In the genomic region with DNA sequence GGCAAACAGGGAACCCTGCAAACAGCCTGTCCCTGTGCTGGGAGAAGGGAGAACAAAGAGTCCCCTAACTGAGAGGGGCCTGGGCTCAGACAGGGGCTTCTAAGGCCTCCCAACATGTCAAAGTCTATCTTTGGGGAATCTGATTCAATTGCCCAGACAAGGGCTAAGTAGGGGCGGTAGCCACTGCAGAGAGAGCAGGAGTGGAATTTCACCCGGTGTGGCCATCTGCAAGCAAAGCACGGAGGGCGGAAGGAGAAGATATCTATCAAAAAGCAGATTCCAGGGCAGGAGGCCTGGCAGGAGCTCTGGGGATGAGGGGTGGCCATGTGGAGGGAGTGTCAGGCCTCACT, we compare ENCODE assay signal across 9 mouse cellular contexts. TPM values are rescaled to one million over a fixed set of nuclear protein-coding genes. Genes with fewer than 3 reads are reported as not detected.
DNase-seq lines count a peak whose midpoint lies in the region; ATAC-seq and TF ChIP-seq lines count a peak whose summit lies in the region.
"Had no signal": no experiment of that assay in that cellular context is flagged by ENCODE, and none has a peak within 500 bp of the region (broad histone marks: within the 10 kb centered on the region; RNA-seq: fewer than 3 reads in every experiment).

No protein-coding gene starts in this region.

- no peaks in the 10 kb centered on the region for H3K36me3 ChIP-seq in hindbrain, postnatal 0 days (ENCODE audit: insufficient read depth, low read length)
- no peaks in the 10 kb centered on the region for H3K36me3 ChIP-seq in midbrain, embryonic 10.5 days

- no peak overlapping the region for H3K4me3 ChIP-seq in cortical plate, adult 2 months (ENCODE audit: insufficient read depth, low read length)
- no peak overlapping the region for H3K4me3 ChIP-seq in hindbrain, postnatal 0 days (ENCODE audit: low read length)
- no peak overlapping the region for H3K4me3 ChIP-seq in midbrain, embryonic 10.5 days

- no peaks in the 10 kb centered on the region for H3K27me3 ChIP-seq in hindbrain, postnatal 0 days (ENCODE audit: insufficient read depth, low read length)
- no peaks in the 10 kb centered on the region for H3K27me3 ChIP-seq in midbrain, embryonic 10.5 days (ENCODE audit: low read depth, poor library complexity, severe bottlenecking)

- 37% methylated on average over 4 of the region's 4 CpGs for WGBS in hindbrain, postnatal 0 days
- WGBS in midbrain, embryonic 10.5 days, result 63% methylated on average over 4 of the region's 4 CpGs

- no peak overlapping the region for H3K9ac ChIP-seq in hindbrain, postnatal 0 days (replicated peaks; ENCODE audit: low read length)

- peak; percentile 36 to 48 for DNase-seq in adrenal gland, postnatal 36 days
- DNase-seq in adrenal gland, adult 8-10 months, result no peak
- DNase-seq in hindbrain, postnatal 0 days (ENCODE audit: low spot score), result no peak
- peak; percentile 31 for DNase-seq in midbrain, embryonic 10.5 days (ENCODE audit: low spot score)
- no peak for DNase-seq in frontal cortex, adult 2 months (ENCODE audit: extremely low spot score in 1 of 2, low spot score in 1 of 2)
- no peak for DNase-seq in cerebellum, adult 8-10 months

- H3K27ac ChIP-seq in cortical plate, adult 2 months (ENCODE audit: insufficient read depth, low read length), result peak overlapping the region; percentile 42; the same call in 1 of the 2 replicates
- H3K27ac ChIP-seq in hindbrain, postnatal 0 days, result peak overlapping the region; percentile 52; the same call in 1 of the 2 replicates
- peak overlapping the region; percentile 81 for H3K27ac ChIP-seq in midbrain, embryonic 10.5 days (replicated peaks)

- no peaks in the 10 kb centered on the region for H3K9me3 ChIP-seq in hindbrain, postnatal 0 days (ENCODE audit: low read length)
- peaks cover 4% of the 10 kb centered on the region; the same call in 1 of the 2 replicates for H3K9me3 ChIP-seq in midbrain, embryonic 10.5 days (replicated peaks)

- peak; percentile 38; the same call in 1 of the 2 replicates for ATAC-seq in hindbrain, postnatal 0 days
- no peak for ATAC-seq in inflammation-experienced regulatory T-cells, adult 6 months

- no peaks in the 10 kb centered on the region for H3K4me1 ChIP-seq in cortical plate, adult 2 months (ENCODE audit: control insufficient read depth, insufficient read depth, low read length)
- no peaks in the 10 kb centered on the region for H3K4me1 ChIP-seq in hindbrain, postnatal 0 days (ENCODE audit: insufficient read depth, low read length)
- peaks cover 9% of the 10 kb centered on the region for H3K4me1 ChIP-seq in midbrain, embryonic 10.5 days

- TF ChIP-seq POLR2A in cortical plate, adult 2 months (IDR thresholded peaks at IDR 0.05; ENCODE audit: extremely low read depth, insufficient read depth, low read length), result no peak

- no peak overlapping the region for H3K4me2 ChIP-seq in hindbrain, postnatal 0 days (ENCODE audit: low read depth, low read length)

- no peak for TF ChIP-seq CTCF in cortical plate, adult 2 months (IDR thresholded peaks at IDR 0.05; ENCODE audit: extremely low read depth, insufficient read depth, low read length)
- no peak for TF ChIP-seq CTCF in hindbrain, postnatal 0 days (IDR thresholded peaks at IDR 0.05; ENCODE audit: low read depth)

RNA-seq across cellular contexts. Expression of a gene that starts 38.7 kb away (rescaled TPM):
- not detected for total RNA-seq in adrenal gland, postnatal 36 days (2021)
- not detected for total RNA-seq in adrenal gland, adult 8-10 months (2022)
- polyA plus RNA-seq in cortical plate, adult 2 months (2012; rRNA removed), result not detected in 2 replicates
- total RNA-seq in hindbrain, postnatal 0 days (2014; rRNA removed), result not detected in 2 replicates
- not detected in 2 replicates for polyA plus RNA-seq in hindbrain, postnatal 0 days (2015; fragmentation: Nextera tagmentation; extraction: Ambion mirVana)
- 0.07 and 0.11 TPM in 2 replicates for polyA plus RNA-seq in midbrain, embryonic 10.5 days (2016; fragmentation: Nextera tagmentation; extraction: Ambion mirVana)
- polyA plus RNA-seq in frontal cortex, adult 2 months (2012; rRNA removed), result not detected in 2 replicates
- not detected for polyA plus RNA-seq in inflammation-experienced regulatory T-cells, adult 6 months (2017; shearing (Covaris generic))
- total RNA-seq: left cerebral cortex, postnatal 10 days had no signal

RNA-seq across cellular contexts. Expression of a gene that starts 38.8 kb away (rescaled TPM):
- not detected for total RNA-seq in adrenal gland, postnatal 36 days (2021)
- not detected for total RNA-seq in adrenal gland, adult 8-10 months (2022)
- 0.09 and 0.25 TPM in 2 replicates for polyA plus RNA-seq in cortical plate, adult 2 months (2012; rRNA removed)
- total RNA-seq in hindbrain, postnatal 0 days (2014; rRNA removed), result 0.16 TPM in 1 of 2 replicates, not detected in the other
- 0.16 and 0.24 TPM in 2 replicates for polyA plus RNA-seq in hindbrain, postnatal 0 days (2015; fragmentation: Nextera tagmentation; extraction: Ambion mirVana)
- polyA plus RNA-seq in midbrain, embryonic 10.5 days (2016; fragmentation: Nextera tagmentation; extraction: Ambion mirVana), result not detected in 2 replicates
- 0.38 and 0.54 TPM in 2 replicates for polyA plus RNA-seq in frontal cortex, adult 2 months (2012; rRNA removed)
- polyA plus RNA-seq in inflammation-experienced regulatory T-cells, adult 6 months (2017; shearing (Covaris generic)), result 1 to 10 TPM in 2 of 3 experiments, under 1 TPM in 1; 0.77 to 2.1 (median 1.5) TPM

Comparison
In these comparisons a context has a peak if more than half of its experiments do, and no peak if none do; other contexts are left out.
1. DNase-seq: peak in adrenal gland, postnatal 36 days (2 of 2) and midbrain, embryonic 10.5 days (single experiment); none in adrenal gland, adult 8-10 months (single experiment), hindbrain, postnatal 0 days (single experiment), frontal cortex, adult 2 months (0 of 2) and cerebellum, adult 8-10 months (single experiment).
2. Peak in every context shown above with its lines, with median percentiles within 50 percentile points of each other: H3K27ac ChIP-seq.